Mouse (Mus musculus) adrenal gland, adult 10 weeks (tissue): ENCODE data around the gene Rbm25. TPM values are rescaled to one million over a fixed set of nuclear protein-coding genes. Genes with fewer than 3 reads are reported as not detected.

Experiments
- polyA plus RNA-seq: library from polyadenylated mRNA; stranded (reverse); fragments of 350-450 nt; fragmentation: Illumina TruSeq; extraction: RNeasy Lipid Tissue Mini Kit (QIAGEN cat#74804); gene quantifications from one replicate; pipeline ENCODE4 v1.2.3, GENCODE M21; 2014; ENCODE audit warnings: low read depth, low replicate concordance

Rbm25 gene
- 233 TPM for polyA plus RNA-seq

GRCm38 (mm10) chr12:83630936-83631335, at the start of gene Rbm25:
TSS of gene Rbm25 (plus strand) at chr12:83631236.

DNA sequence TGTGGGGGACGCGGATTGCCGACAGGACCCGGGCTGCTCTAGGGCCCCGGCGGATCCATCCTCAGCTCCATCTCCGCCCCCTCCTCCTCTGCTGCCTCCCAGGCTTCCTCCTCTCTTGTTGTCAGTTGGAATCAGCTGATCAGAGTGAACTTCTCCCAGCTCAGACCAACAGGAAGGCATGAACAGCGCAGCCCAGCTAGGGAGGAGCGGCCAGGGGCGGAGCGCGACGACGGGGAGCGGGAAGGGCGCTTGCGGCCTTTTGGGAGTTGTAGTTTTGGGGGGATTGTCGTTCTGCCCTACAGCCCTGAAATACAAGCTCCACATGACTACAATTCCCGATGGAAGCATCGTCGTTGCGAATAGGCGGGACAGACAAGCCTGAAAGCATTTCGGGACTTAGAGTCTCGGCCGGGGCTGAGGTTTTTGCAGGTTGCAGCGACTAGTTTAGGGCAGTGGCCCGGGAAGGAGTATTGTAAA, 34.0 kb upstream of the Rbm25 start, which contains the start of gene Zfyve1:
TSS of gene Zfyve1 (minus strand) at position 198 of the 477 bp plus-strand sequence.

DNA sequence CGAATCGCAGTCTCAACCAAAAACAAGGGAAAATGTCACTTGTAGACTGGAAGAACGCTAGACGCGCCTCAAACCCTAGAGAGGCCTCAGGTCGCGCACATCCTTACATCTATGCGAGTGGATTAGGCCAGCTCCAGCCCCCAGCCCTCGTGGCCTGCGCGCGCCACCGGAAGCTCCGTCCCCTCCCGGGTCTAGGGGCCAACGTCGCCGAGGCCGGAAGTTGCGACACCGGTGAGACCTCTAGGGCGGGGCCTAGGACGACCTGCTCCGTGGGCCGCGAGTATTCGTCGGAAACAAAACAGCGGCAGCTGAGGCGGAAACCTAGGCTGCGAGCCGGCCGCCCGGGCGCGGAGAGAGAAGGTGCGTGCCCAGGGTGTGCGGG, 56.9 kb downstream of the Rbm25 start, which contains the start of gene Psen1:
TSS of gene Psen1 (plus strand) at position 219 of the 382 bp plus-strand sequence.

Other genes with a start within 250 kb of the Rbm25 start
- gene Dpf3, start 143.5 kb upstream of the Rbm25 start, polyA plus RNA-seq, result 6.1 TPM
- gene Dcaf4, start 110.8 kb upstream of the Rbm25 start, polyA plus RNA-seq, result 7.2 TPM
- 11.3 TPM for gene Zfyve1, start 34.0 kb upstream of the Rbm25 start, polyA plus RNA-seq
- gene Psen1, start 56.9 kb downstream of the Rbm25 start, polyA plus RNA-seq, result 36.4 TPM
- 0.35 TPM for gene Papln, start 132.4 kb downstream of the Rbm25 start, polyA plus RNA-seq